Mouse (Mus musculus) CH12.LX (cell line): Measurements from ENCODE around the gene Cyb5rl. TPM values are rescaled to one million over a fixed set of nuclear protein-coding genes. Genes with fewer than 3 reads are reported as not detected.

Source experiments
- DNase-seq: peaks from one replicate; pipeline ENCODE4 v3.0.0-alpha.2; 2013; ENCODE audit errors: extremely low read depth
- H3K27ac ChIP-seq: 2 replicates; pipeline ENCODE4 v1.5.1; 2012; ENCODE audit warnings: low read depth, mild to moderate bottlenecking, control low read depth, moderate library complexity; ENCODE audit not compliant: insufficient read depth
- H3K27me3 ChIP-seq: replicated peaks from 2 replicates; pipeline ENCODE3; 2012; ENCODE audit warnings: inconsistent platforms
- H3K36me3 ChIP-seq, 2 experiments: replicated peaks in 1 of 2; 2 replicates each; pipeline versions ENCODE3 to v1.6.1; 2012; ENCODE audit warnings: inconsistent platforms in 1 of 2, low read length in 1 of 2, mild to moderate bottlenecking in 1 of 2, mixed read lengths in 1 of 2, moderate library complexity in 1 of 2; ENCODE audit not compliant: control insufficient read depth in 1 of 2, insufficient read depth in 1 of 2
- H3K4me1 ChIP-seq, 2 experiments: 2 replicates each; pipeline ENCODE4 v1.6.1; 2012; ENCODE audit warnings: inconsistent platforms in 1 of 2, moderate library complexity in 1 of 2; ENCODE audit not compliant: insufficient read depth in 2 of 2, control insufficient read depth in 1 of 2
- H3K4me2 ChIP-seq: 2 replicates; pipeline ENCODE4 v1.6.1; 2012; ENCODE audit warnings: low read depth, mild to moderate bottlenecking, control low read depth; ENCODE audit not compliant: poor library complexity, insufficient read depth, severe bottlenecking
- H3K4me3 ChIP-seq, 3 experiments: fragments of 150-350 bp in 1 of 3; sonication (generic) in 1 of 3; replicated peaks in 1 of 3; 2 replicates each; pipeline versions ENCODE3 to v1.5.1; 2011 to 2012; ENCODE audit warnings: low read depth in 2 of 3, low read length in 2 of 3, mild to moderate bottlenecking in 2 of 3, moderate library complexity in 2 of 3, control low read depth in 1 of 3, improper control_type of control experiment in 1 of 3, inconsistent platforms in 1 of 3, mixed read lengths in 1 of 3; ENCODE audit not compliant: poor library complexity in 1 of 3
- H3K79me2 ChIP-seq: replicated peaks from 2 replicates; pipeline ENCODE4 v1.6.1; 2012; ENCODE audit warnings: mild to moderate bottlenecking, moderate library complexity; ENCODE audit not compliant: control insufficient read depth, poor library complexity, insufficient read depth, severe bottlenecking; ENCODE audit errors: extremely low read depth
- H3K9ac ChIP-seq: 2 replicates; pipeline ENCODE4 v1.6.1; 2012; ENCODE audit warnings: low read depth, mild to moderate bottlenecking, control low read depth, moderate library complexity; ENCODE audit not compliant: insufficient read depth
- H3K9me3 ChIP-seq: replicated peaks from 2 replicates; pipeline ENCODE3; 2012; ENCODE audit warnings: low read length, inconsistent platforms, mixed read lengths
- BHLHE40 ChIP-seq: IDR thresholded peaks from 2 replicates; pipeline ENCODE4 v1.6.1; 2011; ENCODE audit warnings: mild to moderate bottlenecking, low read depth, low read length, improper control_type of control experiment
- CHD1 ChIP-seq: IDR thresholded peaks from 2 replicates; pipeline ENCODE4 v1.6.1; 2012; ENCODE audit warnings: low read depth, low read length, improper control_type of control experiment, inconsistent platforms
- CTCF ChIP-seq, 2 experiments: IDR thresholded peaks in 1 of 2; conservative IDR thresholded peaks in 1 of 2; 2 replicates each; pipeline ENCODE4 v1.5.1; 2011 to 2012; ENCODE audit warnings: low read depth in 2 of 2, low read length in 2 of 2, improper control_type of control experiment in 1 of 2, inconsistent platforms in 1 of 2, mild to moderate bottlenecking in 1 of 2, moderate library complexity in 1 of 2
- ELF1 ChIP-seq: IDR thresholded peaks from 2 replicates; pipeline ENCODE4 v1.6.1; 2014; ENCODE audit warnings: low read depth, mild to moderate bottlenecking, inconsistent platforms, low read length, improper control_type of control experiment
- EP300 ChIP-seq: IDR thresholded peaks from 2 replicates; pipeline ENCODE4 v1.6.1; 2011; ENCODE audit warnings: low read length, improper control_type of control experiment
- GABPA ChIP-seq: IDR thresholded peaks from 2 replicates; pipeline ENCODE4 v1.6.1; 2012; ENCODE audit warnings: low read depth, low read length, improper control_type of control experiment, inconsistent platforms; ENCODE audit not compliant: insufficient replicate concordance
- HCFC1 ChIP-seq: IDR thresholded peaks from 2 replicates; pipeline ENCODE4 v1.6.1; 2012; ENCODE audit warnings: low read depth, mild to moderate bottlenecking, inconsistent platforms, low read length, improper control_type of control experiment
- IRF4 ChIP-seq: IDR thresholded peaks from 2 replicates; pipeline ENCODE4 v1.6.1; 2014; ENCODE audit warnings: low read depth, mild to moderate bottlenecking, inconsistent platforms, low read length, improper control_type of control experiment
- JUN ChIP-seq: IDR thresholded peaks from 2 replicates; pipeline ENCODE4 v1.6.1; 2011; ENCODE audit warnings: low read depth, mild to moderate bottlenecking, low read length, improper control_type of control experiment, moderate library complexity; ENCODE audit not compliant: insufficient read depth
- JUND ChIP-seq: conservative IDR thresholded peaks from 2 replicates; pipeline ENCODE4 v1.6.1; 2011; ENCODE audit warnings: low read depth, low read length, improper control_type of control experiment
- MAX ChIP-seq: IDR thresholded peaks from 2 replicates; pipeline ENCODE4 v1.6.1; 2011; ENCODE audit warnings: low read length, improper control_type of control experiment
- MEF2A ChIP-seq: IDR thresholded peaks from 2 replicates; pipeline ENCODE4 v1.6.1; 2014; ENCODE audit warnings: low read depth, mild to moderate bottlenecking, inconsistent platforms, low read length, improper control_type of control experiment, borderline replicate concordance
- MXI1 ChIP-seq: IDR thresholded peaks from 2 replicates; pipeline ENCODE4 v1.6.1; 2011; ENCODE audit warnings: mild to moderate bottlenecking, low read depth, low read length, improper control_type of control experiment
- NRF1 ChIP-seq: IDR thresholded peaks from 2 replicates; pipeline ENCODE4 v1.6.1; 2014; ENCODE audit warnings: low read depth, mild to moderate bottlenecking, inconsistent platforms, low read length, improper control_type of control experiment, moderate library complexity
- PAX5 ChIP-seq: IDR thresholded peaks from 2 replicates; pipeline ENCODE4 v1.6.1; 2012; ENCODE audit warnings: low read length, inconsistent platforms, mixed read lengths
- POLR2AphosphoS2 ChIP-seq: IDR thresholded peaks from 2 replicates; pipeline ENCODE4 v1.6.1; 2011; ENCODE audit warnings: low read depth, low read length, improper control_type of control experiment
- RAD21 ChIP-seq: IDR thresholded peaks from 2 replicates; pipeline ENCODE4 v1.6.1; 2011; ENCODE audit warnings: low read depth, mild to moderate bottlenecking, low read length, improper control_type of control experiment, moderate library complexity
- RCOR1 ChIP-seq: conservative IDR thresholded peaks from 2 replicates; pipeline ENCODE4 v1.6.1; 2012; ENCODE audit warnings: low read depth, mild to moderate bottlenecking, inconsistent platforms, low read length, improper control_type of control experiment
- SIN3A ChIP-seq: IDR thresholded peaks from 2 replicates; pipeline ENCODE4 v1.6.1; 2012; ENCODE audit warnings: low read length, improper control_type of control experiment, inconsistent platforms
- SMC3 ChIP-seq: IDR thresholded peaks from 2 replicates; pipeline ENCODE4 v1.6.1; 2011; ENCODE audit warnings: low read depth, low read length, improper control_type of control experiment
- TCF12 ChIP-seq: IDR thresholded peaks from 2 replicates; pipeline ENCODE4 v1.6.1; 2014; ENCODE audit warnings: low read depth, mild to moderate bottlenecking, inconsistent platforms, low read length, improper control_type of control experiment
- UBTF ChIP-seq: IDR thresholded peaks from 2 replicates; pipeline ENCODE4 v1.6.1; 2012; ENCODE audit warnings: low read depth, mild to moderate bottlenecking, inconsistent platforms, low read length, improper control_type of control experiment, moderate library complexity
- USF2 ChIP-seq: conservative IDR thresholded peaks from 2 replicates; pipeline ENCODE4 v1.6.1; 2011; ENCODE audit warnings: low read depth, low read length, improper control_type of control experiment
- ZC3H11A ChIP-seq: IDR thresholded peaks from 2 replicates; pipeline ENCODE4 v1.6.1; 2012; ENCODE audit warnings: low read depth, mild to moderate bottlenecking, inconsistent platforms, low read length, improper control_type of control experiment
- ZNF384 ChIP-seq: IDR thresholded peaks from 2 replicates; pipeline ENCODE4 v1.6.1; 2012; ENCODE audit warnings: low read depth, low read length, improper control_type of control experiment, inconsistent platforms
- dilution Hi-C: fragments of 300-500 bp; cut with MboI; formaldehyde crosslinking; loops from 2 replicates; pipeline ENCODE4 v1.14.3; 2020; ENCODE audit warnings: low sequenced_read_pairs; ENCODE audit not compliant: extremely low pct_unique_long_range_greater_than_20kb, extremely low pct_ligation_motif_present
- in situ Hi-C: fragments of 300-500 bp; cut with MboI; formaldehyde crosslinking; loops from 3 replicates; pipeline ENCODE4 v1.14.3; 2019; ENCODE audit warnings: low sequenced_read_pairs, low pct_ligation_motif_present, low pct_unique_long_range_greater_than_20kb, mixed read lengths
- polyA plus RNA-seq: library from polyadenylated mRNA; unstranded; fragments of >175 nt; gene quantifications from 2 replicates; pipeline ENCODE4 v1.2.1, GENCODE M21; 2012; ENCODE audit warnings: low read depth; ENCODE audit not compliant: insufficient read length
- total RNA-seq, 2 experiments: library from RNA; depleted of rRNA; stranded (reverse); fragments of 300-350 nt in 1 of 2; fragments of >200 nt in 1 of 2; gene quantifications; 2 replicates each; pipeline ENCODE4 v1.2.3; 2012 to 2014

The Cyb5rl gene
- total and polyA plus RNA-seq, 3 experiments = 14.0 to 22.7 (median 19.3) TPM

DNA sequence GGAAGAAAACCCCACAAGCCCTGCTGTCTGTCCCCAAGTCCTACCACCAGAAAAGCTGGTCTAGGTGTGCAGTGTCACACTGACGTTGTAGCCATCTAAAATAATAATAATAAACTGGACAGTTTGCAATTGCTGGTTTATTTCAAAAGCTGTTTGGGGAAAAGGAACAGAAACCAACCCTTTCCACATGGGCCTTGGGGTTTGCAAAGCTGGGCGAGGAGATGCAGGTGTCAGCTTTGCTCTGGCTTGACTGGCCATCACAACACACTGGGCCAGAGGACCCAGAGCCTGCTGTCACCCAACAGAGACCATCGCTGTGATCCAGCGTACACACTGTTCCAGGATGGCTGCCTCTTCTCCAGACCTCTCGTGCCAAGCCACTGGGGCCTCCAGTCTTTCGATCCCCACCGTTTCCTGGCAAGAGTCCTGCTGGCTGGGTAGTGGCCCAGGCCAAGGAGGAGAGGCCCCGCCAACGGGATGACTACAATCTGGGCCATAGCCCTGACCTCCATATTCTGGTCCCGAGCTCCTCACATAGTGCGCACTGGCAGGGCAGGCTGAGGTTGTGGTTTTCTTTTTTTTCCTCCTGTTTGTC lies 18.1 kb upstream of the Cyb5rl start:
- no peak overlapping the region for H3K27ac ChIP-seq
- dilution Hi-C loops = no loop called here

DNA sequence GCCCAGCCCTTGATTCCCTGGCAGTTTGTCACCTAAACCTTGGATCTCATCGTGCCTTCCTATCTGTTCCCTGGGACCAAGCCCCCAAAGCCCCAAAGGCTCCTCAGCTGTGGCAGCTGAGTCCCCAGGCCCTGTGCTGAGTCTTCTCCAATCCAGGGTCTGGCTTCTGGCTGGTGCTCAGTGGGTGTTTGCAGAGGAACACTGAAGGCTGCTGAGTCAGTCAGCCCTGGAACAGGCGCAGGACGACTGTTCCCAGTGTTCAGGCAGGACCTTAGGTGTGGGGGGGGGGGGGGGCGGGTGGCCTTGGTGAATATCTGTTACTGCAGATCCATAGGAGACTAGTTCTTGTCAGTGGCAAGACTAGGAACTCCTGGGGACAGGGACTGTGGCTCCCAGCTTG lies 14.9 kb upstream of the Cyb5rl start:
- in situ Hi-C loops (no loop called here), dilution Hi-C loops (no loop called here)
- Histone ChIP-seq H3K9me3 (no peaks in the 10 kb centered on the region), H3K79me2 (no peaks in the 10 kb centered on the region), H3K4me3 (no peak overlapping the region), H3K27me3 (no peaks in the 10 kb centered on the region), H3K27ac (no peak overlapping the region), H3K4me2 (no peak overlapping the region), H3K36me3 (peaks cover 26 to 57% of the 10 kb centered on the region in 2 experiments), H3K4me1 (peaks cover 9 to 57% of the 10 kb centered on the region in 2 experiments), H3K9ac (no peak overlapping the region)
- DNase-seq = no peak
- TF ChIP-seq MAX (no peak), USF2 (no peak), JUND (no peak), CTCF (conservative IDR thresholded peaks at IDR 0.05 in 1 of 2, IDR thresholded peaks at IDR 0.05 in 1 of 2; ENCODE audit: low read depth in 2 of 2, low read length in 2 of 2) (no peak), EP300 (no peak), GABPA (no peak), HCFC1 (no peak), CHD1 (no peak), RAD21 (no peak), POLR2AphosphoS2 (no peak), SIN3A (no peak), UBTF (no peak), PAX5 (no peak), NRF1 (no peak), ELF1 (no peak), MEF2A (no peak), RCOR1 (no peak), ZC3H11A (no peak), JUN (no peak)

More for the DNA sequence above, 18.1 kb upstream of the Cyb5rl start:
- no peaks in the 10 kb centered on the region for H3K27me3 ChIP-seq
- no peaks in the 10 kb centered on the region for H3K79me2 ChIP-seq
- H3K4me2 ChIP-seq = no peak overlapping the region
- no peak overlapping the region for H3K4me3 ChIP-seq
- H3K4me1 ChIP-seq = peaks cover 12 to 53% of the 10 kb centered on the region in 2 experiments
- H3K9me3 ChIP-seq = no peaks in the 10 kb centered on the region
- no peak overlapping the region for H3K9ac ChIP-seq
- no peak for DNase-seq
- in situ Hi-C loops = no loop called here
- no peak for TF ChIP-seq SMC3
- 0 out of 2 replicates have a peak, but pooled peaks have one; percentile 40 for TF ChIP-seq RCOR1
- TF ChIP-seq IRF4 = peak; percentile 91
- TF ChIP-seq MXI1 = peak; percentile 41; the same call in 1 of the 2 replicates
- 0 out of 2 replicates have a peak, but pooled peaks have one; percentile 22 for TF ChIP-seq MEF2A
- TF ChIP-seq EP300 = peak; percentile 92
- no peak for TF ChIP-seq BHLHE40
- no peak for TF ChIP-seq USF2
- TF ChIP-seq TCF12 = peak; percentile 62; the same call in 1 of the 2 replicates
- 0 out of 2 replicates have a peak, but pooled peaks have one; percentile 79 for TF ChIP-seq ZNF384
- H3K36me3 ChIP-seq = peaks cover 40 to 66% of the 10 kb centered on the region in 2 experiments
